Mouse (Mus musculus) thymus, adult 2 months (tissue): ENCODE results near the gene Clec9a. TPM values are rescaled to one million over a fixed set of nuclear protein-coding genes. Genes with fewer than 3 reads are reported as not detected.

ENCODE experiments used
- DNase-seq: peaks from one replicate; pipeline ENCODE4 v3.0.0; 2021
- H3K27ac ChIP-seq: fragments of 200-500 bp; 2 replicates; pipeline ENCODE4 v1.5.1; 2012; ENCODE audit warnings: low read length, control low read depth; ENCODE audit not compliant: control insufficient read depth, insufficient read depth
- H3K27me3 ChIP-seq: fragments of 200-500 bp; 2 replicates; pipeline ENCODE4 v1.6.1; 2012; ENCODE audit warnings: mild to moderate bottlenecking, low read length, moderate library complexity, mixed read lengths; ENCODE audit not compliant: control insufficient read depth, insufficient read depth
- H3K36me3 ChIP-seq: fragments of 200-500 bp; 2 replicates; pipeline ENCODE4 v1.6.1; 2012; ENCODE audit warnings: mild to moderate bottlenecking, low read length, moderate library complexity; ENCODE audit not compliant: control insufficient read depth, insufficient read depth
- H3K4me1 ChIP-seq: fragments of 200-500 bp; replicated peaks from 2 replicates; pipeline ENCODE4 v1.6.1; 2012; ENCODE audit warnings: low read length; ENCODE audit not compliant: control insufficient read depth, insufficient read depth
- H3K4me3 ChIP-seq: fragments of 200-500 bp; 2 replicates; pipeline ENCODE4 v1.5.1; 2012; ENCODE audit warnings: mild to moderate bottlenecking, low read length, control low read depth, moderate library complexity; ENCODE audit not compliant: control insufficient read depth, insufficient read depth
- CTCF ChIP-seq: fragments of 200-500 bp; IDR thresholded peaks from 2 replicates; pipeline ENCODE4 v1.5.1; 2012; ENCODE audit warnings: mild to moderate bottlenecking, control low read depth, low read length, moderate library complexity, borderline replicate concordance; ENCODE audit not compliant: control insufficient read depth, poor library complexity, insufficient read depth; ENCODE audit errors: extremely low read depth
- POLR2A ChIP-seq: fragments of 200-500 bp; IDR thresholded peaks from 2 replicates; pipeline ENCODE4 v1.6.1; 2012; ENCODE audit warnings: mild to moderate bottlenecking, low read length, control low read depth, moderate library complexity; ENCODE audit not compliant: control insufficient read depth, poor library complexity, insufficient read depth; ENCODE audit errors: extremely low read depth
- WGBS: fragments of 180-500 bp; shearing (Covaris S2); methylation state at CpG from one replicate; pipeline ENCODE4 v1.1.7; 2018; 5-methylcytosine and 5-hydroxymethylcytosine counted together
- polyA plus RNA-seq: library from polyadenylated mRNA; depleted of rRNA; stranded (reverse); fragments of >200 nt; gene quantifications from 2 replicates; pipeline ENCODE4 v1.2.3, GENCODE M21; 2012

Gene Clec9a
- polyA plus RNA-seq, 1 experiment: 4.6 TPM

GRCm38 (mm10) chr6:129381736-129382135, 26.9 kb upstream of the Clec9a start:
- TF ChIP-seq CTCF (no peak), POLR2A (no peak)
- no peak overlapping the region for H3K4me3 ChIP-seq
- no peaks in the 10 kb centered on the region for H3K36me3 ChIP-seq
- no peaks in the 10 kb centered on the region for H3K4me1 ChIP-seq
- no peak for DNase-seq
- no peaks in the 10 kb centered on the region for H3K27me3 ChIP-seq
- WGBS: 87% methylated on average over 1 of the region's 1 CpGs
- H3K27ac ChIP-seq: no peak overlapping the region

GRCm38 (mm10) chr6:129383466-129383865, 25.2 kb upstream of the Clec9a start:
- no peak for DNase-seq
- Histone ChIP-seq H3K4me3 (no peak overlapping the region), H3K36me3 (no peaks in the 10 kb centered on the region), H3K27me3 (no peaks in the 10 kb centered on the region), H3K27ac (no peak overlapping the region), H3K4me1 (no peaks in the 10 kb centered on the region)
- TF ChIP-seq POLR2A (no peak), CTCF (no peak)
- 77% methylated on average over 3 of the region's 3 CpGs for WGBS

GRCm38 (mm10) chr6:129385000-129385399, 23.7 kb upstream of the Clec9a start:
- Histone ChIP-seq H3K36me3 (no peaks in the 10 kb centered on the region), H3K4me3 (no peak overlapping the region), H3K27me3 (no peaks in the 10 kb centered on the region), H3K27ac (no peak overlapping the region), H3K4me1 (no peaks in the 10 kb centered on the region)
- no peak for DNase-seq
- WGBS: 96% methylated on average over 4 of the region's 4 CpGs
- TF ChIP-seq POLR2A: no peak
- TF ChIP-seq CTCF: no peak

GRCm38 (mm10) chr6:129385774-129386173, 22.9 kb upstream of the Clec9a start, which contains the start of gene Clec12b:
Gene Clec12b (minus strand): TSS chr6:129385874.
- no peak for DNase-seq
- WGBS: 88% methylated on average over 2 of the region's 2 CpGs
- Histone ChIP-seq H3K4me3 (no peak within 1 kb of the TSS), H3K4me1 (no peaks in the 10 kb centered on the region), H3K27ac (no peak within 1 kb of the TSS), H3K36me3 (no peaks in the 10 kb centered on the region), H3K27me3 (no peaks in the 10 kb centered on the region)
- no peak for TF ChIP-seq CTCF
- no peak for TF ChIP-seq POLR2A

- WGBS: 28% methylated on average over 2 of the region's 2 CpGs
- H3K4me1 ChIP-seq: no peaks in the 10 kb centered on the region
- DNase-seq: no peak
These were observed 15.5 kb upstream of the Clec9a start for GRCm38 (mm10) chr6:129393087-129393720.

GRCm38 (mm10) chr6:129393732-129394131, 14.9 kb upstream of the Clec9a start:
- no peaks in the 10 kb centered on the region for H3K27me3 ChIP-seq
- WGBS: 77% methylated on average over 6 of the region's 6 CpGs
- H3K27ac ChIP-seq: no peak overlapping the region
- H3K36me3 ChIP-seq: no peaks in the 10 kb centered on the region
- H3K4me1 ChIP-seq: no peaks in the 10 kb centered on the region
- DNase-seq: no peak
- TF ChIP-seq POLR2A (no peak), CTCF (no peak)
- H3K4me3 ChIP-seq: no peak overlapping the region

More at GRCm38 (mm10) chr6:129393087-129393720, 15.5 kb upstream of the Clec9a start:
- H3K27me3 ChIP-seq: no peaks in the 10 kb centered on the region
- TF ChIP-seq POLR2A (no peak), CTCF (no peak)
- no peaks in the 10 kb centered on the region for H3K36me3 ChIP-seq
- no peak overlapping the region for H3K27ac ChIP-seq
- no peak overlapping the region for H3K4me3 ChIP-seq

- TF ChIP-seq POLR2A: no peak
- TF ChIP-seq CTCF: no peak
- Histone ChIP-seq H3K4me1 (no peaks in the 10 kb centered on the region), H3K36me3 (no peaks in the 10 kb centered on the region), H3K4me3 (no peak within 1 kb of the TSS), H3K27ac (no peak within 1 kb of the TSS), H3K27me3 (no peaks in the 10 kb centered on the region)
- no peak for DNase-seq
- 85% methylated on average over 8 of the region's 8 CpGs for WGBS
These were observed 11.7 kb upstream of the Clec9a start, which contains the start of gene Clec1b for GRCm38 (mm10) chr6:129396997-129397396. Gene Clec1b (plus strand): TSS chr6:129397297.
